Mouse (Mus musculus) adrenal gland, adult (tissue): ENCODE measurements around the gene Gfod1.

Source experiments
- DNase-seq, 2 experiments: peaks; one replicate each; pipeline ENCODE4 v3.0.0; 2022 to 2023; ENCODE audit warnings: low spot score in 1 of 2; ENCODE audit not compliant: inconsistent age in 2 of 2

Gene Gfod1

GRCm38 (mm10) chr13:43300366-43300765 lies 3.6 kb downstream of the Gfod1 start:
- DNase-seq, result peak in 1 of 2 experiments; percentile 35

- DNase-seq, result no peak
Observed at GRCm38 (mm10) chr13:43299171-43299570, 4.8 kb downstream of the Gfod1 start.

- no peak for DNase-seq
Observed at GRCm38 (mm10) chr13:43297526-43297925, 6.4 kb downstream of the Gfod1 start.

GRCm38 (mm10) chr13:43296140-43296805 lies 7.7 kb downstream of the Gfod1 start:
- DNase-seq, result no peak

- no peak for DNase-seq
Observed at GRCm38 (mm10) chr13:43295684-43296083, 8.3 kb downstream of the Gfod1 start.

- DNase-seq, result peak in 1 of 2 experiments; percentile 58
Observed at GRCm38 (mm10) chr13:43294957-43295590, 8.9 kb downstream of the Gfod1 start.

- DNase-seq, result no peak
Observed at GRCm38 (mm10) chr13:43292892-43293291, 11.1 kb downstream of the Gfod1 start.

GRCm38 (mm10) chr13:43289076-43289475 lies 14.9 kb downstream of the Gfod1 start:
- peak in 1 of 2 experiments; percentile 29 for DNase-seq

- no peak for DNase-seq
Observed at GRCm38 (mm10) chr13:43288444-43288843, 15.5 kb downstream of the Gfod1 start.

GRCm38 (mm10) chr13:43288026-43288425 lies 15.9 kb downstream of the Gfod1 start:
- DNase-seq, result no peak

GRCm38 (mm10) chr13:43286836-43287235 lies 17.1 kb downstream of the Gfod1 start:
- no peak for DNase-seq

- peak in 1 of 2 experiments; percentile 64 for DNase-seq
Observed at GRCm38 (mm10) chr13:43284711-43285151, 19.2 kb downstream of the Gfod1 start.

GRCm38 (mm10) chr13:43273906-43274305 lies 30.1 kb downstream of the Gfod1 start:
- no peak for DNase-seq

GRCm38 (mm10) chr13:43272303-43273135 lies 31.5 kb downstream of the Gfod1 start:
- DNase-seq, result no peak

GRCm38 (mm10) chr13:43271481-43271880 lies 32.5 kb downstream of the Gfod1 start:
- peak; percentile 57 to 81 for DNase-seq

GRCm38 (mm10) chr13:43270220-43270597 lies 33.8 kb downstream of the Gfod1 start:
- DNase-seq, result peak in 1 of 2 experiments; percentile 51

GRCm38 (mm10) chr13:43269460-43270219 lies 34.3 kb downstream of the Gfod1 start:
- DNase-seq, result no peak

- DNase-seq, result peak in 1 of 2 experiments; percentile 16
Observed at GRCm38 (mm10) chr13:43268539-43269327, 35.2 kb downstream of the Gfod1 start.

GRCm38 (mm10) chr13:43267902-43268301 lies 36.1 kb downstream of the Gfod1 start:
- no peak for DNase-seq

- no peak for DNase-seq
Observed at GRCm38 (mm10) chr13:43267216-43267615, 36.8 kb downstream of the Gfod1 start.
